Mouse (Mus musculus) monocyte, adult 59 days (primary cell): ENCODE measurements around the gene Rreb1. TPM values are rescaled to one million over a fixed set of nuclear protein-coding genes. Genes with fewer than 3 reads are reported as not detected.

Experiments
- total RNA-seq, 2 experiments: library from RNA; stranded (reverse); gene quantifications; one replicate each; pipeline ENCODE4 v1.2.4; 2023

Rreb1 gene
- total RNA-seq: 100 to 1,000 TPM in 1 of 2 experiments, 10 to 100 TPM in 1; 91.0 to 105 TPM

DNA sequence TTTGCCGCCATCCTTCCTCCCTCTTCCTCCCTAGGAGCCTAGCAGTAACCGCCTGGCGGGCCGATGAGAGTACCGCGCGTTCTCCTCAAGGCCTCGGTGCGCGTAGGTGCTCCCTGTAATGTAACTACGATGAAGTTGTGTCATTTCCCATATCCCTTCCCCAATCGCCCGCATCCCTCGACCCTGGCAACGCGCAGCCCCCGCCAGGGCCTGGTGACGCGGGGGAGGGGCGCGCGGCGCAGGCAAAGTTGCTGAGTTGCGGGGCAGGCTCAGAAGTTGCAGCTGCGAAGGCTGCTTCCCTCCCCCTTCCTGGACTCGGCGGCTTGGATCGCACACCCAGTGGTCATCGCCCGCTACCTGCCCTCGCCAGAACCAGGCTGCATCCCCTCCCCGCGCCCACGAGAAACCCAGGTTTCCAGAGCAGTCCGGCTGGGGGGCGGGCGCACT is at the start of gene Rreb1:
Gene Rreb1, plus strand, starts transcription at position 254 of the 447 bp plus-strand sequence.

DNA sequence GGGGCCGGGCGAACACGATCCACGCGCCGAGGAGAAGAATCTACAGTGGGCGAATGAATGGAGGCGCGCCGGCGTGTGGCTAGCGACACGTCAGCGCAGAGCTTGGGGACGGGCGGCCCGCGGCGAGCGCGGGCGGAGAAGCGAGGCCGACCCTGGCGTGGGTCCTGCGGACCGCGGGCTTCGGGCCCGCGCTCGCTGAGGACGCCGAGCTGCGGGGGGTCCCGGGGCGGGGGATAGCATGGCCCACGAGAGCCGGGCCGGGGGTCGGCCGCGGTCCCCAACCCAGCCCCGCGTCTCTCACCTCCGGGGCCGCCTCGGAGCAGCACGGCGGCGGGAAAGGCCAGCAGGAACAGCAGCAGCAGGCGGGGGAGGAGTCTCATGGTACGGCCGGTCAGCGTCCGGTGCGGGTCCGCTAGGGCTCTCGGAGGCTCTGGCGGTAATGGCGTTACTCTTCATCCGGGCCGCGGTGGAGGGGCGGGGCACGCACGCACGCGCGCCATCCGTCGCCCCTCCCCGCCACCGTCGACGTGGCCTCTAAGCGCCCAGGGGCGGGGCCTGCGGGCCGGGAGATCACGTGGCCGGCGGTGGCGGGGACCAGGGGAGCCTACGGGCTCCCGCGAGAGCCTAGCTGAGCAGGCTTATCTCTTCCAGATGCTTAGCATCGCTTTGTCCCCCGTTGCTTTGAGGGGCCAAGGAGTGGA is 215.7 kb downstream of the Rreb1 start, which contains the start of gene Ssr1:
Gene Ssr1, minus strand, starts transcription at position 514 of the 701 bp plus-strand sequence.

Other genes starting within 250 kb of the Rreb1 start
- gene Ssr1, start 215.8 kb downstream of the Rreb1 start, total RNA-seq: 100 to 1,000 TPM; 103 to 104 TPM